Mouse (Mus musculus) layer of hippocampus, adult 18-20 months (tissue): Measurements from ENCODE around the gene Efcab9. TPM values are rescaled to one million over a fixed set of nuclear protein-coding genes. Genes with fewer than 3 reads are reported as not detected.
A peak's percentile ranks its signal among the peaks of the same experiment; 100 is the strongest.

ENCODE experiments used
- DNase-seq, 2 experiments: peaks; one replicate each; pipeline ENCODE4 v3.0.0; 2022; ENCODE audit warnings: low spot score in 2 of 2
- long read RNA-seq: library from polyadenylated mRNA; stranded (forward); transcript quantifications from one replicate; pipeline ENCODE4 v2.0.0, GENCODE M21; 2021
- total RNA-seq, 2 experiments: library from RNA; stranded (reverse); gene quantifications; 2 replicates each; pipeline ENCODE4 v1.2.3; 2021

The Efcab9 gene
- total RNA-seq: 1 to 10 TPM; 2.6 to 2.9 TPM
- long read RNA-seq, partial matches to known transcripts: 0 of 2 reads
- long read RNA-seq, other reads (novel, unspliced or antisense): 1 of 2 reads

- no peak for DNase-seq
These were observed at the start of gene Efcab9 for GRCm38 (mm10) chr11:32531871-32532764. TSS of gene Efcab9 (minus strand) at chr11:32532081.

GRCm38 (mm10) chr11:32581031-32581430 is 49.1 kb upstream of the Efcab9 start:
- DNase-seq: no peak

- peak in 1 of 2 experiments; percentile 55 for DNase-seq
These were observed 48.5 kb upstream of the Efcab9 start for GRCm38 (mm10) chr11:32580305-32580947.

- no peak for DNase-seq
These were observed 44.8 kb upstream of the Efcab9 start for GRCm38 (mm10) chr11:32576760-32577050.

GRCm38 (mm10) chr11:32575964-32576759 is 44.3 kb upstream of the Efcab9 start:
- DNase-seq: no peak

- no peak for DNase-seq
These were observed 41.8 kb upstream of the Efcab9 start for GRCm38 (mm10) chr11:32573669-32574068.

- DNase-seq: no peak
These were observed 39.2 kb upstream of the Efcab9 start for GRCm38 (mm10) chr11:32571103-32571502.

GRCm38 (mm10) chr11:32568637-32569293 is 36.9 kb upstream of the Efcab9 start:
- no peak for DNase-seq

GRCm38 (mm10) chr11:32568060-32568459 is 36.2 kb upstream of the Efcab9 start:
- DNase-seq: no peak

- peak in 1 of 2 experiments; percentile 59 for DNase-seq
These were observed 35.3 kb upstream of the Efcab9 start for GRCm38 (mm10) chr11:32567000-32567855.

- no peak for DNase-seq
These were observed 34.3 kb upstream of the Efcab9 start for GRCm38 (mm10) chr11:32566184-32566583.

- DNase-seq: no peak
These were observed 33.2 kb upstream of the Efcab9 start for GRCm38 (mm10) chr11:32565088-32565487.

- DNase-seq: no peak
These were observed 32.7 kb upstream of the Efcab9 start for GRCm38 (mm10) chr11:32564629-32565028.

- no peak for DNase-seq
These were observed 31.8 kb upstream of the Efcab9 start for GRCm38 (mm10) chr11:32563660-32564059.

- no peak for DNase-seq
These were observed 30.8 kb upstream of the Efcab9 start for GRCm38 (mm10) chr11:32562706-32563105.

- DNase-seq: no peak
These were observed 29.8 kb upstream of the Efcab9 start for GRCm38 (mm10) chr11:32561465-32562355.

- DNase-seq: no peak
These were observed 28.3 kb upstream of the Efcab9 start for GRCm38 (mm10) chr11:32560015-32560770.

- DNase-seq: no peak
These were observed 26.8 kb upstream of the Efcab9 start for GRCm38 (mm10) chr11:32558677-32559076.
